Mouse (Mus musculus): Measurements from ENCODE around the gene Ugt1a10. TPM values are rescaled to one million over a fixed set of nuclear protein-coding genes. Genes with fewer than 3 reads are reported as not detected.

Ugt1a10 gene
- polyA plus RNA-seq, 1 experiment from 2014 or later, result 0.21 TPM

DNA sequence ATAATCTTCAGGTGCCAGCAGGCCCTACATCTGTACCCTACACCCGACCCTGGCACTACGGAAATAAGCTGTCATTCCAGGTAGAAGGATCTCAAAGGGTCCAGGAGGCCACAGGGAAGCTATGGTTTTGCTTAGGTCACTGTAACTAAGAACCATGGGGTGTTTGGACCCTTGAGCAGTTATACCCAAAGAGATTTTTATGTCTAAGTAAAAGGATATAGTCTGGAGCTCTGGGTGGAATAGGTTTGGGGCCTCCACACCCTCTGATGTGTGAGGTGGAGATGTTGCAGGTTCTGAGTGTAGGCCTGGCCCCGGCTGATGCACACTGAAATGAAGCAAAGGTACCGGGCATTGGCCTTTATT lies 179.0 kb downstream of the Ugt1a10 start:
- ATAC-seq (no peak), DNase-seq (no peak)
- Histone ChIP-seq H3K36me3 (replicated peaks; ENCODE audit: insufficient read depth, low read length) (no peaks in the 10 kb centered on the region), H3K27me3 (ENCODE audit: insufficient read depth, low read length) (no peaks in the 10 kb centered on the region), H3K4me3 (ENCODE audit: low read depth, low read length) (no peak overlapping the region), H3K4me1 (ENCODE audit: insufficient read depth) (no peaks in the 10 kb centered on the region; the same call in 1 of the 2 replicates), H3K27ac (ENCODE audit: low read depth) (no peak overlapping the region), H3K9me3 (ENCODE audit: low read length) (peaks cover 25% of the 10 kb centered on the region), H3K4me2 (ENCODE audit: low read depth, low read length) (no peak overlapping the region), H3K9ac (replicated peaks) (no peak overlapping the region)
- TF ChIP-seq CTCF (IDR thresholded peaks at IDR 0.05; ENCODE audit: low read depth), result no peak
- no peak for TF ChIP-seq EP300 (IDR thresholded peaks at IDR 0.05; ENCODE audit: low read depth)
- WGBS (ENCODE audit: insufficient replicate concordance), result 54% methylated on average over 4 of the region's 4 CpGs

DNA sequence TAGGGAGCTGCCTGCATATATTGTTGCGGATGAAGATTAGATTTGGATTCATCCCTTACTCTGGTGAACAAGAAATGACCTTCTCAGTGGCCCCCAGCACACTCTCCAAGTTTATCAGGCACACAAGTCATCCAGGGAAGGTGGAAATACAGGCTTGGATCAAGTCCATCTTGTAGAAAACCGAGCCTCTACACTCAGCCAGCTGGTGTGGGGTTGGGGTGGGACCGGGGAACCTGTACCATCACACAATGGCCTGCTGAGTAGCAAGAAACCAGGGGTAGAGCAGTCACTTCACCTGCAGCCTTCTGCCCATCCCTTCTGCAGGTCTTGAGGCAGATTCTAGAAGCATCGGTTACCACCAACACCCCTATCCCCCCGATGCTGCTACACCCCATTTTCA lies 179.5 kb downstream of the Ugt1a10 start:
- ATAC-seq, result no peak
- TF ChIP-seq EP300 (IDR thresholded peaks at IDR 0.05; ENCODE audit: low read depth) (no peak), CTCF (IDR thresholded peaks at IDR 0.05; ENCODE audit: low read depth) (no peak)
- WGBS (ENCODE audit: insufficient replicate concordance), result 41% methylated on average over 5 of the region's 5 CpGs

DNA sequence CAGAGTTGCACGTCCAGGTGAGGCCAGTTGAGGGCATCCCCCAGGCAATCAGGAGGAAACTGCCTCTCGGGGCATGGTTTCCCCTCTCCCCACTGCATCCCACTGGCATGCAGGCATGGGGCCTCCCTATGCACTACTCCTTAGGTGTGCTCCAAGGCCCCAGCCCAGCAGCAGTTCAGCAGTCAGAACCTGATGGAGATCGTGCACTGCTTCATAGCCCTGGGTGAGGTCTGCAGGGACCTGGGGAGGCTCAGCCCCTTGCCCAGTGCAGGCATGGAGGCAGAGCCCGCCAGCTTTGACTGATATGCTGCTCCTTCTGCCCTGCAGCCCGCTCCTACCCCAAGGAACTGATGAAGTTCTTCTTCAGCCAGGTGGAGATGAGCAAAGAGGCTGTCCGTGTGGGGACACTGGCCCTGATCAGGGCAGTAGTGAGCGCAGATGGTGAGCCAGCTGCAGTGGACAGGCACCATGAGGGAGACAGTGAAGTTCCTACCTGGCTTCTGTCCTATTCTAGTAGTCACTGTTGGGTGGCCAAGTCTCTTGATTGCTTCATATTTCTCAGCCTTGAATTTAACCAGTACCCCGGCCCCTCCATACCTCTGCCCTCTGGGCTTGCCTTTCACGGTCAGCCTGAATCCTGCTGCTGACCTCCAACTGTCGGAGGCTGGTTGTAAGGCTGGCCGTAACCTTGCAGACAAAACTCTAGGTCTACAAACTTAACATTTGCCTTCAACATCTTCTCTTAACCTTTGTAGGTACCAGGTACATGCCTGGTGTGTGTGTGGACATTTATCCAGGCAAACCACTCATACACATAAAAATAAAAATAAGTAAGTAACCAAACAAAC lies 180.1 kb downstream of the Ugt1a10 start:
- DNase-seq (no peak), ATAC-seq (no peak)
- Histone ChIP-seq H3K9ac (replicated peaks) (no peak overlapping the region), H3K4me3 (ENCODE audit: low read depth, low read length) (no peak overlapping the region), H3K4me2 (ENCODE audit: low read depth, low read length) (no peak overlapping the region), H3K27ac (ENCODE audit: low read depth) (no peak overlapping the region), H3K36me3 (replicated peaks; ENCODE audit: insufficient read depth, low read length) (no peaks in the 10 kb centered on the region), H3K27me3 (ENCODE audit: insufficient read depth, low read length) (no peaks in the 10 kb centered on the region), H3K4me1 (ENCODE audit: insufficient read depth) (no peaks in the 10 kb centered on the region; the same call in 1 of the 2 replicates), H3K9me3 (ENCODE audit: low read length) (peaks cover 29% of the 10 kb centered on the region)
- TF ChIP-seq EP300 (IDR thresholded peaks at IDR 0.05; ENCODE audit: low read depth) (no peak), CTCF (IDR thresholded peaks at IDR 0.05; ENCODE audit: low read depth) (no peak)
- WGBS (ENCODE audit: insufficient replicate concordance), result 58% methylated on average over 11 of the region's 11 CpGs

More for the DNA sequence above, 179.5 kb downstream of the Ugt1a10 start:
- Histone ChIP-seq H3K4me2 (ENCODE audit: low read depth, low read length) (no peak overlapping the region), H3K4me3 (ENCODE audit: low read depth, low read length) (no peak overlapping the region), H3K9ac (replicated peaks) (no peak overlapping the region), H3K9me3 (ENCODE audit: low read length) (peaks cover 29% of the 10 kb centered on the region), H3K36me3 (replicated peaks; ENCODE audit: insufficient read depth, low read length) (no peaks in the 10 kb centered on the region), H3K27me3 (ENCODE audit: insufficient read depth, low read length) (no peaks in the 10 kb centered on the region), H3K27ac (ENCODE audit: low read depth) (no peak overlapping the region), H3K4me1 (ENCODE audit: insufficient read depth) (no peaks in the 10 kb centered on the region; the same call in 1 of the 2 replicates)
- no peak for DNase-seq

DNA sequence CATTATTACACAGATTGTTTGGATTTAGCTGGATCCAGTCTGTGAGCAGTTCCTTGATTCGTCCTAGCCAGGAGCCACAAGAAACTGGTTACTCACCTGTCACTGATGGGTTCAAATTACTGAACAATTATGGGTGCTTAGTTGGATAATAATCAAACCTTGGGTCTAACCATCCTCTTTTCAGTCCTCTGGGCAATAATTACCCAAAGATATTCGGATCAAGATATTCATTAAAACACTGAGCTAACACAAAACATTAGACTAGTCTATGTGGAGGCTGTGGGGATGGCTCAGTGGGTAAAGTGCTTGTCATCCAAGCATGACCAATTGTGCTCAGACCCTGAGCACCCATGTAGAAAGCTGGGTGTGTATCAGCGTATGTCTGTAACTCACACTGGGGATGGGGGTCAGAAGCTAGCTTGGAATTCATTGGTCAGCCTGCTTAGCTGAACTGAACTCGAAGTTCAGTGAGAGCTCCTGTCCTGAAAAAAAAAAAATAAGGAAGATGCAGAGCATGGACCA lies 180.8 kb downstream of the Ugt1a10 start:
- H3K9ac ChIP-seq (replicated peaks), result no peak overlapping the region
- TF ChIP-seq EP300 (IDR thresholded peaks at IDR 0.05; ENCODE audit: low read depth) (no peak), CTCF (IDR thresholded peaks at IDR 0.05; ENCODE audit: low read depth) (no peak)
- WGBS (ENCODE audit: insufficient replicate concordance), result 47% methylated on average over 4 of the region's 4 CpGs
- no peak overlapping the region for H3K4me3 ChIP-seq (ENCODE audit: low read depth, low read length)
- DNase-seq, result no peak
- no peak overlapping the region for H3K27ac ChIP-seq (ENCODE audit: low read depth)
- H3K36me3 ChIP-seq (replicated peaks; ENCODE audit: insufficient read depth, low read length), result no peaks in the 10 kb centered on the region
- no peak for ATAC-seq
- no peak overlapping the region for H3K4me2 ChIP-seq (ENCODE audit: low read depth, low read length)
- no peaks in the 10 kb centered on the region for H3K27me3 ChIP-seq (ENCODE audit: insufficient read depth, low read length)
- no peaks in the 10 kb centered on the region; the same call in 1 of the 2 replicates for H3K4me1 ChIP-seq (ENCODE audit: insufficient read depth)
- peaks cover 35% of the 10 kb centered on the region for H3K9me3 ChIP-seq (ENCODE audit: low read length)

DNA sequence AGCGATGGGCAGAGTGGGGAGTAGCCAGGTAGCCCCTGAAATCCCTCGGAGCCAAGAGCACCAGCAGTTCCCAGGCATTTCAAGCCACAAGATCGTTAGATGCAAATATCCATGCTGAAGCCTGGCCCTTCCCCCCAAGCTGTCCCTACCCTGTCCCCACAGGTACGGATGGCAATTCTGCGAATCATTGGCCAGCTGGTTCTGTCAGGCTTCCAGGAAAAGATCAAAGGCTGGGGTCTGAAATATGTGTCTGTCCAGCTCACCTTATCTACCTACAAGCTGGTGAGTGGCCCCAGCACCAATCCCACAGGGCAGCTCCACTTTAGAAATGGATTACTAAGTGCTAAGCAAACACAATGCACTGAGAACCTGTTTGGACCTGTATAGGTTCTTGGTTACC lies 182.1 kb downstream of the Ugt1a10 start:
- peaks cover 35% of the 10 kb centered on the region for H3K9me3 ChIP-seq (ENCODE audit: low read length)
- ATAC-seq, result peak; percentile 70
- 63% methylated on average over 5 of the region's 5 CpGs for WGBS (ENCODE audit: insufficient replicate concordance)
- H3K9ac ChIP-seq (replicated peaks), result no peak overlapping the region
- H3K36me3 ChIP-seq (replicated peaks; ENCODE audit: insufficient read depth, low read length), result no peaks in the 10 kb centered on the region
- H3K4me2 ChIP-seq (ENCODE audit: low read depth, low read length), result no peak overlapping the region
- no peak overlapping the region for H3K4me3 ChIP-seq (ENCODE audit: low read depth, low read length)
- no peaks in the 10 kb centered on the region for H3K27me3 ChIP-seq (ENCODE audit: insufficient read depth, low read length)
- DNase-seq, result peak; percentile 76
- H3K4me1 ChIP-seq (ENCODE audit: insufficient read depth), result no peaks in the 10 kb centered on the region; the same call in 1 of the 2 replicates
- H3K27ac ChIP-seq (ENCODE audit: low read depth), result no peak overlapping the region
- TF ChIP-seq EP300 (IDR thresholded peaks at IDR 0.05; ENCODE audit: low read depth), result no peak
- no peak for TF ChIP-seq CTCF (IDR thresholded peaks at IDR 0.05; ENCODE audit: low read depth)

DNA sequence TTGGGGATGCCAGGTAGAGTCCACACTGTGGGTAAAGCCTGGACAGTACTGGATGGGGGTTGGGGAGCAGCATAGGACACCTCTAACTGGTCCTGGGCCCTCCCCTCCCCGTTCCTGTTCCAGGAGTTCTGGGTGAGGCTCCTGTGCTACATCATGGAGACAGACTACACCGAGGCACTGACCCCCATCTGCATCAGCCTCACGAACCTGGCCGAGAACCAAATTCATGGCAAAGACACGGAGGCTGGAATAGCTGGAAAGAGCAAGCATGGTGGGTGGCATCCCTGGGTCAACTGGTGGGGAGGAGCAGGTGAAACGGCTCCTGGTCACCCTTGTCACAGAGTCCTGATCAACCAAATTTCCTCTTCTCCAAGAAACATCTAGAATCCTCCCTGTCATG lies 183.6 kb downstream of the Ugt1a10 start:
- DNase-seq (no peak), ATAC-seq (no peak)
- TF ChIP-seq EP300 (IDR thresholded peaks at IDR 0.05; ENCODE audit: low read depth) (no peak), CTCF (IDR thresholded peaks at IDR 0.05; ENCODE audit: low read depth) (no peak)
- no peak overlapping the region for H3K4me3 ChIP-seq (ENCODE audit: low read depth, low read length)
- H3K4me2 ChIP-seq (ENCODE audit: low read depth, low read length), result no peak overlapping the region
- 73% methylated on average over 6 of the region's 6 CpGs for WGBS (ENCODE audit: insufficient replicate concordance)
- H3K9me3 ChIP-seq (ENCODE audit: low read length), result peaks cover 35% of the 10 kb centered on the region
- H3K4me1 ChIP-seq (ENCODE audit: insufficient read depth), result no peaks in the 10 kb centered on the region; the same call in 1 of the 2 replicates
- no peaks in the 10 kb centered on the region for H3K36me3 ChIP-seq (replicated peaks; ENCODE audit: insufficient read depth, low read length)
- no peak overlapping the region for H3K27ac ChIP-seq (ENCODE audit: low read depth)
- H3K27me3 ChIP-seq (ENCODE audit: insufficient read depth, low read length), result no peaks in the 10 kb centered on the region
- no peak overlapping the region for H3K9ac ChIP-seq (replicated peaks)
